Mouse (Mus musculus) CH12.LX (cell line): Measurements from ENCODE around the gene Syne1.
A peak's percentile ranks its signal among the peaks of the same experiment; 100 is the strongest.

Source experiments
- CHD2 ChIP-seq: IDR thresholded peaks from 2 replicates; pipeline ENCODE4 v1.6.1; 2011; ENCODE audit warnings: low read length, improper control_type of control experiment
- CTCF ChIP-seq, 2 experiments: IDR thresholded peaks in 1 of 2; conservative IDR thresholded peaks in 1 of 2; 2 replicates each; pipeline ENCODE4 v1.5.1; 2011 to 2012; ENCODE audit warnings: low read depth in 2 of 2, low read length in 2 of 2, improper control_type of control experiment in 1 of 2, inconsistent platforms in 1 of 2, mild to moderate bottlenecking in 1 of 2, moderate library complexity in 1 of 2
- HCFC1 ChIP-seq: IDR thresholded peaks from 2 replicates; pipeline ENCODE4 v1.6.1; 2012; ENCODE audit warnings: low read depth, mild to moderate bottlenecking, inconsistent platforms, low read length, improper control_type of control experiment
- POLR2A ChIP-seq: IDR thresholded peaks from 2 replicates; pipeline ENCODE4 v1.6.1; 2011; ENCODE audit warnings: low read depth, mild to moderate bottlenecking, improper control_type of control experiment, low read length
- UBTF ChIP-seq: IDR thresholded peaks from 2 replicates; pipeline ENCODE4 v1.6.1; 2012; ENCODE audit warnings: low read depth, mild to moderate bottlenecking, inconsistent platforms, low read length, improper control_type of control experiment, moderate library complexity
- USF1 ChIP-seq: IDR thresholded peaks from 2 replicates; pipeline ENCODE4 v1.6.1; 2014; ENCODE audit warnings: low read depth, mild to moderate bottlenecking, inconsistent platforms, low read length, improper control_type of control experiment

- TF ChIP-seq CHD2 (no peak), POLR2A (no peak), CTCF (conservative IDR thresholded peaks at IDR 0.05 in 1 of 2, IDR thresholded peaks at IDR 0.05 in 1 of 2; ENCODE audit: low read depth in 2 of 2, low read length in 2 of 2) (peak; percentile 61 to 85), USF1 (no peak), HCFC1 (no peak), UBTF (no peak)
Measured at GRCm38 (mm10) chr10:5600123-5600522, 48.8 kb upstream of the Syne1 start.
